Mouse (Mus musculus): ENCODE data around the gene Btnl10.

The Btnl10 gene

GRCm38 (mm10) chr11:58959186-58959825 is 41.6 kb downstream of the Btnl10 start:
- no peak for DNase-seq (ENCODE audit: low spot score)

DNA sequence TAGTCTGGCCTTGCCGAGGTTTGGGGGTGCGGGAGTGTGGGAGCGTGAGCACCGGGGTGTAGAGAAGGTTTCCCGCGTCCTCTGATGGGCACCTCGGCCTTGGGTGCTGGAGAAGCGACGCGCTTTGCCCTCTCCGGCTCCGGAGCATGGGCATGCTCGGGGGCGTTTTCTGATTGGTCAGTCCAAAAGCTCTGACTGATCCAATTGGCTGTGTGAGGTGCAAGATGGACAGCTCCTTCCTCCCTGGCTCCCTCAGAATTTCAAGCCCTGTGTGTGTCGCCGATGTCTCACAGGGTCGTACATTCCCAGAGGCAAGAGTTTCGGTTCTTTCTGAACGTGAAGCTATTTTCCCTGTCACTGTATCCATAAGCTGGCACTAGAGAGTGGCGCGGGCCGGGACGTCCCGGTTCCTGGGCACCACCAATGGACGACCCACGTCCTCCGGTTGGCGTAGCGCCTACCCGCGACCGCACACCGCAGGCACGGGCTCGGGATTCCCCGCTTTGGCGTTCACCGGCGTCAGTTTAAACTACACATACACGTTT is 42.3 kb downstream of the Btnl10 start:
- no peak for DNase-seq (ENCODE audit: low spot score)

DNA sequence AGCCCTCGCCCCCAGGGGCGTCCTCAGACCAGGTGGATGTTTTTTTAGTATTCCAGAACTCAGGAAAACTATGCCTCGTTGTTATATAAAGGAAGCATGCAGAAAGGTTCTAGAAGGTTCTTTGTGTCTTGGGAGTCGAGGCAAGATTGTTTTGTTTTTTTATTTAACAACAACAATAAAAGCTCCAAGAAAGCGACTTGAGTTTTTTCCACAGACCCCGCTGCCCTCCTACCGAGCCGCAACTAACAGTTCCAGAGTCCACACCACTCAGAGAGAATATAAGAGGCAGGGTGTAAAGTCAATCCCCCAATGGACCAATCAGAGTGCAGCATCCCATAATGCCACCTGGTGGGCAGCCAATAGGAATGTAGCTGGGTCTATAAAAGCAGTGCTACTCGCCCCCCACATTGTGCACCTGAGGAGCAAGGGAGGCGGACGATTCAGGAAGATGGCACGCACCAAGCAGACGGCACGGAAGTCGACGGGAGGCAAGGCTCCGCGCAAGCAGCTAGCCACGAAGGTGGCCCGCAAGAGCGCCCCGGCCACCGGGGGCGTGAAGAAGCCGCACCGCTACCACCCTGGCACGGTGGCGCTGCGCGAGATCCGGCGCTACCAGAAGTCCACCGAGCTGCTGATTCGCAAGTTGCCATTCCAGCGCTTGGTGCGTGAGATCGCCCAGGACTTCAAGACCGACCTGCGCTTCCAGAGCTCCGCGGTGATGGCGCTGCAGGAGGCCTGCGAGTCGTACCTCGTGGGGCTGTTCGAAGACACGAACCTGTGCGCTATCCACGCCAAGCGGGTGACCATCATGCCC is 43.9 kb downstream of the Btnl10 start:
- no peak for DNase-seq (ENCODE audit: low spot score)

- no peak for DNase-seq (ENCODE audit: low spot score)
These were observed 45.8 kb downstream of the Btnl10 start for GRCm38 (mm10) chr11:58963543-58963942.

GRCm38 (mm10) chr11:58964216-58964615 is 46.5 kb downstream of the Btnl10 start:
- DNase-seq (ENCODE audit: low spot score) = no peak

- DNase-seq (ENCODE audit: low spot score) = no peak
These were observed 47.5 kb downstream of the Btnl10 start for GRCm38 (mm10) chr11:58965001-58965760.

GRCm38 (mm10) chr11:58967346-58967745 is 49.6 kb downstream of the Btnl10 start:
- no peak for DNase-seq (ENCODE audit: low spot score)

DNA sequence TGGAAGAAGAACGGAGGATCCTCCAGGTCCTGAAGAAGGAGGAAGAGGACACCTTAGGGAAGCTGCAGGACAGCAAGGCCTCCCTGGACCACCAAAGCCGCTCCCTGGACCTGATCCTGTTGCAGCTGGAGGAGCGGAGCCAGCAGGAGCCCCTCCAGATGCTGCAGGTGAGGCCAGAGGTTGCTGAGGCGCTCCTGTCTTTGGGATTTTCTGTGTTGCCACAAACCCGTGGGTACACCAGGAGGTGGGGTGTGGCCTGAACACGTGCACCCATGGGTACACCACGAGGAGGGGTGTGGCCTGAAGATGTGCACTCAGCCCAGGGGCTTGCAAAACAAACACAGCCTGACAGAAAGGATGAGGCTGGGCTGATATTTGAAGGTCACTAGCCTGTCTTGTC is 50.8 kb downstream of the Btnl10 start:
- no peak for DNase-seq (ENCODE audit: low spot score)

- no peak for DNase-seq (ENCODE audit: low spot score)
These were observed 51.3 kb downstream of the Btnl10 start for GRCm38 (mm10) chr11:58969027-58969426.

DNA sequence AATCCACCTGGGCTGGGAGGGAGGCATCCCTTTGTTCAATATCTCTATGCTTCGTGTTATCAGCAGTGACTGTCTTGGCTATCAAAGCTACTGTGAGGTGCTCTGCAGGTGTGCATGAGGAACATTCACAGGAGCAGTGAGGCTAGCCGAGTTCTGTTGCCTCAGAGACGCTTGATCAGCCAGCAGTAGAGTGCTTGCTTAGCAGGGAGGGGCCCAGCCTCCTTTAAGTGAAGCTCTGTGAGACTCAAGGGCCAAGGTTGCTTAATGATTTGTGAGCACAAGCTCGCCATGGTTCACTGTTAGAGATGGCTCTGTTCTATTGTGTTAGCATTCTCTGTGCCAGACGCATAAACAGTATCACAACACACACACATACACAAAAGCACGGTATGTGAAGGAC is 52.0 kb downstream of the Btnl10 start:
- no peak for DNase-seq (ENCODE audit: low spot score)

- DNase-seq (ENCODE audit: low spot score) = no peak
These were observed 53.3 kb downstream of the Btnl10 start for GRCm38 (mm10) chr11:58970831-58971530.

DNA sequence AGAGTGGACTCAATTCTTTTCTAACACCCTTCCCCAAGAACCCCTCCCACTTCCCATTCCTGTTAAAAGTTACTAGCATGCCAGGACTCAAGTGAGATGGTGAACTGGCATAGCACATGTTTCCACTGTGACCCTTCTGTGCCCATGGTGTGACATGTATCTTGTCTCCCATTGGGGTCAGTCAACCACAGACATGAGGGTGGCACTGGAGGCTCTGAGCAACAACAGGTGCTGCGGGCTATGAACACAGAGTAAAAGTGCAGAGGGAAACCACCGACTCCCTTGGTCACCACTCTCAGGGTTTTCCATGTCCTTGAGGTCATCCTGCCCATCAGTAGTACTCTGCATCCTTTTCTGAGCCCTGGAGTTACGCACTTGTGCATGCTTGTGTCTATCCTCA is 54.1 kb downstream of the Btnl10 start:
- no peak for DNase-seq (ENCODE audit: low spot score)

DNA sequence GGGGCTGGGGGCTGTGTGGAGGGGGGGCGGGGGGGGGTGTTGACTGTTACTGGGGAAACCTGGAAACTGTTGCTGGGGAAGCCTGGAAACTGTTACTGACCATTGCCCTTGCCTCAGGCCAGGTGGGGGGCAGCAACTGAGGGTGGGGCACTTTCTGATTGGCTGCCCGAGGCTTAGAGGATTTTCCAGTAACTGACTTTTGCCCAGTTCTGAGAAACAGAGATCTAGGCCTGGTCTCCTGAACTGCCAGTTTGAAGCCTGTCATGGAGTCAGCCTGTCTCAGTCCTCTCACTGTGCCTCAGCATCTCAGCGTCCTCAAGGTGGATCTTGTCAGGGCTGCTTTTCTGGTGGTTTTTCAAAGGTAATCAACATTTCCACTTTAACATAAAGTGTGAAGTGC is 56.7 kb downstream of the Btnl10 start:
- no peak for DNase-seq (ENCODE audit: low spot score)
